Mouse (Mus musculus) right cerebral cortex, postnatal 4 days (tissue): ENCODE data around the gene Acvr1b.

Experiments used
- DNase-seq: peaks from one replicate; pipeline ENCODE4 v3.0.0-alpha.2; 2022

Acvr1b gene

GRCm38 (mm10) chr15:101253886-101254795 is 80.3 kb downstream of the Acvr1b start, which contains the start of gene Nr4a1:
Gene Nr4a1, plus strand, starts transcription at chr15:101254269.
- DNase-seq: peak; percentile 74

GRCm38 (mm10) chr15:101255842-101256462 is 82.1 kb downstream of the Acvr1b start:
- DNase-seq: no peak

- no peak for DNase-seq
Measured at GRCm38 (mm10) chr15:101256463-101257206, 82.8 kb downstream of the Acvr1b start.

GRCm38 (mm10) chr15:101258420-101258819 is 84.6 kb downstream of the Acvr1b start:
- no peak for DNase-seq

- no peak for DNase-seq
Measured at GRCm38 (mm10) chr15:101259922-101260321, 86.1 kb downstream of the Acvr1b start.

DNA sequence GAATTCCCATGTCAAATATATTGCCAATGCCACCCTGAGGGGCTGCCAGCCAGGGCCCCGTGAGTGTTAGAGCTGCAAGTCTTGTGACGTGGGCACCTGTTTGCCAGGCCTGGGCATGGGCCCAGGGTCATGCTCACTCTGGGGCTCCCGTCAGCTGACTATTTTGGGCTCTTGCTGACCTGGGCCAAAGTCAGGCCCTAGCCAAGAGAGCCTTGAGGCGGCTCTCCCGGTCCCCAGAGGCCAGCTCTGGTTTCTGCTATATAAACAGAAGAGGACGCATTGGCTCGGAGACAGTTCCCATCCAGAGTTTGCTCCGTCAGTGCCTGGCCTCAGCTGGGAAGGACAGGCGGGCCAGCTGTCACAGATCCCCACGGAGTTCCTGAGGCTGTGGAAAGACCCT is 86.5 kb downstream of the Acvr1b start:
- no peak for DNase-seq

DNA sequence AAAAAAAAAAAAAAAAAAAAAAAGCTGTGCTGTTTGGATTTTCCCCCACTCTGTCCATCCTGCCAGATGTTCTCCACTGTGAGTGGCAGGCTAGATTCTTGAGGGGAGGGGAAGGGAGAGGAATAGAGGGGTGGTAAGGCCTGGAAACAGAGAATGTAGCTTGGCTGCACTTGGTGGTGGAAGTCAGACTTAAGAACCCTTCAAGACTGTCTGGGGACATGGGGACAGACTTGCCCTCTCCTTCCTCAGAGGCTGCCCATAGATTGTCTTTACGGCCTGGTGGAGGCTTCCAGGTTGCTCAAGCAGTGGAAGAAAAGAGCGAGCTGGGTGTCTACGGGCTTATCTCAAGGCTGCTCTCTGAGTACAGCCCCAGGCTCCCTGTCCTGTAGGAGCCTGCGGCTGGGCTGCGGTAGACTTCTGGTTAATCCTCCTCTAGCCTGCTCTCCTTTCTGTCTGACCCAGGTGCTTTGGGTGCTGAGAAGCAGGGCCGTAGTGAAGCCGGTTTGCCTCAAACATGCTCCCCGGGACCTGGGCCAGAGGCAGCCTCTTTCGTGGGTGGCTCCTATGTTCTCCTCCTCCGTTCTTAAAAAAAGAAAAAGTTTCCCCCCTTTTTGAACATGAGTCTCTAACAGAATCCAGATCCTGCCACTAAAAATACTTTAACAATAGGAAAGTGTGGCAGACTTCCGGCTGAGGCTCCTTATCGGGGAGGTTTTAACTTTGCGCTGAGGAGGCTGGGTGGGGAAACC is 87.2 kb downstream of the Acvr1b start:
- DNase-seq: no peak

GRCm38 (mm10) chr15:101262502-101262901 is 88.6 kb downstream of the Acvr1b start:
- no peak for DNase-seq
